Mouse (Mus musculus) ES-Bruce4 (cell line): Measurements from ENCODE around the gene Adarb1.

Source experiments
- CTCF ChIP-seq: IDR thresholded peaks from one replicate; pipeline ENCODE4 v1.8.1; 2011; ENCODE audit warnings: low read depth, low read length
- EP300 ChIP-seq: IDR thresholded peaks from 2 replicates; pipeline ENCODE4 v1.6.1; 2011; ENCODE audit warnings: low read depth, low read length; ENCODE audit not compliant: insufficient read depth
- POLR2A ChIP-seq: IDR thresholded peaks from one replicate; pipeline ENCODE4 v1.8.1; 2011; ENCODE audit warnings: low read length; ENCODE audit not compliant: insufficient read depth

DNA sequence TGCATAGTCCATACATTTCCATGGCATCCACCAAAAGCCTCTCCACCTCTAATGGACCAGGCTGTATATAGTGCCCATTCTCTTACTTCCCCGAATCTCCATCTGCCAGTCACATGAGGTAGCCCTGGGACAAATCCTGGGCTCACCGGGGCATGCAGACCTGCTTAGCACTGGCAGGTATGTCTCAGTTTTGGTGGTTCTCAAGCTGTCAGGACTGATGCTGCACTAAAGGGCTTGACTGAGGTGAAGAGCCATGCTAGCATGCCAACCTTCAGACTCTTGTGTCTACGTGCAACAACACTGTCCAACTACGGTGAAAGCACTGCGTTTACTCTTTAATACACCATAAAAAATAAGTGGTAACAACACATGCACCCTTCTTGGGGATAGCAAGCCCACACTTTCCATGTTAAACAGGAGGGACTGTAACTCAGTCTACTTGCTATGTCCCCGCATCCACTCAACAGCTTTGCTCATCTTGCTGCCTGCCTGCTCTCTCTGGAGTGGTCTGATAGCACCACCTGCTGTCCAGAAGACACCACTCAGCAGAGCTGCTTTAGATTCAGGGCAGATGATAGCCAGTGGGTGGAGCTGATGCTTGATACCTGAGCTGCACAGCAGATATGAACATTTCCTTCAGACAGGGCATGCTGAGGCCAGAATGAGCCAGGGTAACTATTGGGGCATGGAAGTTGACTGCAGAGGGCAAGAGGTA, 64.9 kb downstream of the Adarb1 start:
- TF ChIP-seq EP300 (no peak), POLR2A (no peak), CTCF (peak; percentile 94)
